14 mouse cellular contexts compared by ENCODE assay signal in genomic region chr11:100967881-100968420, GRCm38 (mm10). TPM values are rescaled to one million over a fixed set of nuclear protein-coding genes. Genes with fewer than 3 reads are reported as not detected.
DNase-seq lines count a peak whose midpoint lies in the region; ATAC-seq and TF ChIP-seq lines count a peak whose summit lies in the region.
"Had no signal": no experiment of that assay in that cellular context is flagged by ENCODE, and none has a peak within 500 bp of the region (broad histone marks: within the 10 kb centered on the region; RNA-seq: fewer than 3 reads in every experiment).

No protein-coding gene starts in this region.

- H3K4me1 ChIP-seq in kidney, embryonic 14.5 days (ENCODE audit: control insufficient read depth, insufficient read depth, low read length) = no peaks in the 10 kb centered on the region
- H3K4me1 ChIP-seq in neural tube, embryonic 13.5 days (replicated peaks) = peaks cover 16% of the 10 kb centered on the region
- peaks cover 26% of the 10 kb centered on the region for H3K4me1 ChIP-seq in intestine, embryonic 16.5 days (ENCODE audit: control insufficient read depth, insufficient read depth, low read length)
- H3K4me1 ChIP-seq in stomach, postnatal 0 days (replicated peaks; ENCODE audit: control insufficient read depth, insufficient read depth) = peaks cover 16% of the 10 kb centered on the region

- no peak overlapping the region for H3K9ac ChIP-seq in kidney, embryonic 14.5 days (ENCODE audit: low read depth, low read length)
- H3K9ac ChIP-seq in neural tube, embryonic 13.5 days = no peak overlapping the region
- peak overlapping the region; percentile 85; the same call in 1 of the 2 replicates for H3K9ac ChIP-seq in intestine, embryonic 16.5 days (ENCODE audit: low read depth, low read length)
- H3K9ac ChIP-seq in stomach, postnatal 0 days (ENCODE audit: low read length) = peak overlapping the region; percentile 94
- H3K9ac ChIP-seq: forebrain, embryonic 13.5 days had no signal

- H3K4me3 ChIP-seq in kidney, embryonic 14.5 days (ENCODE audit: low read length) = peak overlapping the region; percentile 49; the same call in 1 of the 2 replicates
- 0 out of 2 replicates have a peak overlapping the region, but pooled peaks have one; percentile 42 for H3K4me3 ChIP-seq in neural tube, embryonic 13.5 days
- H3K4me3 ChIP-seq in intestine, embryonic 16.5 days (ENCODE audit: low read length) = peak overlapping the region; percentile 77
- peak overlapping the region; percentile 83 for H3K4me3 ChIP-seq in stomach, postnatal 0 days (ENCODE audit: low read depth, low read length)

- no peak for ATAC-seq in kidney, embryonic 14.5 days (ENCODE audit: low FRiP score, low TSS enrichment)
- no peak for ATAC-seq in neural tube, embryonic 13.5 days (ENCODE audit: low read depth)
- ATAC-seq in intestine, embryonic 16.5 days = no peak
- no peak for ATAC-seq in stomach, postnatal 0 days (ENCODE audit: low FRiP score, low TSS enrichment)
- ATAC-seq: forebrain, embryonic 13.5 days had no signal

- H3K36me3 ChIP-seq in kidney, embryonic 14.5 days (ENCODE audit: control insufficient read depth, insufficient read depth, low read length) = no peaks in the 10 kb centered on the region
- H3K36me3 ChIP-seq in neural tube, embryonic 13.5 days = no peaks in the 10 kb centered on the region
- no peaks in the 10 kb centered on the region for H3K36me3 ChIP-seq in intestine, embryonic 16.5 days (ENCODE audit: control insufficient read depth, insufficient read depth, low read length)
- H3K36me3 ChIP-seq in stomach, postnatal 0 days (ENCODE audit: control insufficient read depth, insufficient read depth, low read length) = 0 out of 2 replicates have a peak, but pooled peaks cover 3% of the 10 kb centered on the region

- 89% methylated on average over 5 of the region's 5 CpGs for WGBS in kidney, embryonic 14.5 days
- 81% methylated on average over 5 of the region's 5 CpGs for WGBS in neural tube, embryonic 13.5 days
- WGBS in intestine, embryonic 16.5 days = 76% methylated on average over 5 of the region's 5 CpGs
- 52% methylated on average over 5 of the region's 5 CpGs for WGBS in stomach, postnatal 0 days

- no peaks in the 10 kb centered on the region for H3K9me3 ChIP-seq in kidney, embryonic 14.5 days (ENCODE audit: control insufficient read depth, low read length)
- no peaks in the 10 kb centered on the region for H3K9me3 ChIP-seq in neural tube, embryonic 13.5 days
- no peaks in the 10 kb centered on the region for H3K9me3 ChIP-seq in intestine, embryonic 16.5 days (ENCODE audit: control insufficient read depth, low read length)
- no peaks in the 10 kb centered on the region for H3K9me3 ChIP-seq in stomach, postnatal 0 days (ENCODE audit: control insufficient read depth, low read length)
- H3K9me3 ChIP-seq: forebrain, embryonic 13.5 days; G1E had no signal

- TF ChIP-seq EP300 in stomach, postnatal 0 days (optimal IDR thresholded peaks at IDR 0.05) = no peak

- no peak for TF ChIP-seq CTCF in stomach, postnatal 0 days (IDR thresholded peaks at IDR 0.05; ENCODE audit: low read depth)

- no peak for DNase-seq in kidney, adult 11 months
- no peak for DNase-seq in neural tube, embryonic 10.5 days (ENCODE audit: extremely low spot score, low spot score)
- DNase-seq in stomach, postnatal 0 days (ENCODE audit: low spot score) = no peak
- DNase-seq in cerebellum, adult 11 months = no peak
- no peak for DNase-seq in embryo, embryonic 10 days (ENCODE audit: low spot score)
- DNase-seq: adrenal gland, postnatal 25 days; cerebellum, postnatal 14 days; layer of hippocampus, postnatal 36 days; retina, postnatal 1 day had no signal

- H3K4me2 ChIP-seq in kidney, embryonic 14.5 days (replicated peaks; ENCODE audit: low read depth, low read length) = peak overlapping the region; percentile 51
- H3K4me2 ChIP-seq in neural tube, embryonic 13.5 days = peak overlapping the region; percentile 53
- peak overlapping the region; percentile 88 for H3K4me2 ChIP-seq in intestine, embryonic 16.5 days (ENCODE audit: low read depth, low read length)
- peak overlapping the region; percentile 72 for H3K4me2 ChIP-seq in stomach, postnatal 0 days (replicated peaks; ENCODE audit: low read depth)
- H3K4me2 ChIP-seq: forebrain, embryonic 13.5 days had no signal

- no peak overlapping the region for H3K27ac ChIP-seq in kidney, embryonic 14.5 days (ENCODE audit: low read depth, low read length)
- H3K27ac ChIP-seq in neural tube, embryonic 13.5 days (replicated peaks) = no peak overlapping the region
- H3K27ac ChIP-seq in intestine, embryonic 16.5 days (ENCODE audit: low read length) = no peak overlapping the region
- H3K27ac ChIP-seq in stomach, postnatal 0 days (replicated peaks) = peak overlapping the region; percentile 95
- H3K27ac ChIP-seq: forebrain, embryonic 13.5 days had no signal

- H3K27me3 ChIP-seq in kidney, embryonic 14.5 days (ENCODE audit: control insufficient read depth, insufficient read depth, low read length) = peaks cover 35% of the 10 kb centered on the region
- peaks cover 86% of the 10 kb centered on the region for H3K27me3 ChIP-seq in neural tube, embryonic 13.5 days
- no peaks in the 10 kb centered on the region for H3K27me3 ChIP-seq in intestine, embryonic 16.5 days (replicated peaks; ENCODE audit: control insufficient read depth, insufficient read depth, low read length)
- H3K27me3 ChIP-seq in stomach, postnatal 0 days (ENCODE audit: control insufficient read depth, insufficient read depth, low read length) = no peaks in the 10 kb centered on the region

RNA-seq across cellular contexts. Expression of gene Cavin1, which starts 2.7 kb away (rescaled TPM):
- polyA plus RNA-seq in kidney, embryonic 14.5 days (2014; fragmentation: Nextera tagmentation; extraction: Ambion mirVana) = 40.7 and 45.1 TPM in 2 replicates
- polyA plus RNA-seq in neural tube, embryonic 13.5 days (2015; fragmentation: Nextera tagmentation; extraction: Ambion mirVana) = 46.7 and 49.3 TPM in 2 replicates
- polyA plus RNA-seq in intestine, embryonic 16.5 days (2015; fragmentation: Nextera tagmentation; extraction: Ambion mirVana) = 214 and 221 TPM in 2 replicates
- 313 and 331 TPM in 2 replicates for polyA plus RNA-seq in stomach, postnatal 0 days (2015; fragmentation: Nextera tagmentation; extraction: Ambion mirVana)

RNA-seq across cellular contexts. Expression of gene Stat3, which starts 28.6 kb away (rescaled TPM):
- 25.3 and 40.0 TPM in 2 replicates for polyA plus RNA-seq in kidney, embryonic 14.5 days (2014; fragmentation: Nextera tagmentation; extraction: Ambion mirVana)
- 72.3 and 82.3 TPM in 2 replicates for polyA plus RNA-seq in neural tube, embryonic 13.5 days (2015; fragmentation: Nextera tagmentation; extraction: Ambion mirVana)
- polyA plus RNA-seq in intestine, embryonic 16.5 days (2015; fragmentation: Nextera tagmentation; extraction: Ambion mirVana) = 48.9 and 53.2 TPM in 2 replicates
- 47.7 and 55.1 TPM in 2 replicates for polyA plus RNA-seq in stomach, postnatal 0 days (2015; fragmentation: Nextera tagmentation; extraction: Ambion mirVana)

RNA-seq across cellular contexts. Expression of gene Atp6v0a1, which starts 41.3 kb away (rescaled TPM):
- polyA plus RNA-seq in kidney, embryonic 14.5 days (2014; fragmentation: Nextera tagmentation; extraction: Ambion mirVana) = 29.2 and 38.8 TPM in 2 replicates
- polyA plus RNA-seq in neural tube, embryonic 13.5 days (2015; fragmentation: Nextera tagmentation; extraction: Ambion mirVana) = 111 and 121 TPM in 2 replicates
- 38.8 and 43.3 TPM in 2 replicates for polyA plus RNA-seq in intestine, embryonic 16.5 days (2015; fragmentation: Nextera tagmentation; extraction: Ambion mirVana)
- 44.8 and 45.5 TPM in 2 replicates for polyA plus RNA-seq in stomach, postnatal 0 days (2015; fragmentation: Nextera tagmentation; extraction: Ambion mirVana)

Comparison
In these comparisons a context has a peak if more than half of its experiments do, and no peak if none do; other contexts are left out.
1. H3K9ac ChIP-seq: peak in intestine, embryonic 16.5 days (single experiment) and stomach, postnatal 0 days (single experiment); none in kidney, embryonic 14.5 days (single experiment) and neural tube, embryonic 13.5 days (single experiment).
2. Peak in every context shown above with its lines, with median percentiles within 50 percentile points of each other: H3K4me2 ChIP-seq and H3K4me3 ChIP-seq.